Mouse (Mus musculus): ENCODE data around the gene Thsd7a. TPM values are rescaled to one million over a fixed set of nuclear protein-coding genes. Genes with fewer than 3 reads are reported as not detected.

Gene Thsd7a
- polyA plus RNA-seq, 1 experiment, result not detected

DNA sequence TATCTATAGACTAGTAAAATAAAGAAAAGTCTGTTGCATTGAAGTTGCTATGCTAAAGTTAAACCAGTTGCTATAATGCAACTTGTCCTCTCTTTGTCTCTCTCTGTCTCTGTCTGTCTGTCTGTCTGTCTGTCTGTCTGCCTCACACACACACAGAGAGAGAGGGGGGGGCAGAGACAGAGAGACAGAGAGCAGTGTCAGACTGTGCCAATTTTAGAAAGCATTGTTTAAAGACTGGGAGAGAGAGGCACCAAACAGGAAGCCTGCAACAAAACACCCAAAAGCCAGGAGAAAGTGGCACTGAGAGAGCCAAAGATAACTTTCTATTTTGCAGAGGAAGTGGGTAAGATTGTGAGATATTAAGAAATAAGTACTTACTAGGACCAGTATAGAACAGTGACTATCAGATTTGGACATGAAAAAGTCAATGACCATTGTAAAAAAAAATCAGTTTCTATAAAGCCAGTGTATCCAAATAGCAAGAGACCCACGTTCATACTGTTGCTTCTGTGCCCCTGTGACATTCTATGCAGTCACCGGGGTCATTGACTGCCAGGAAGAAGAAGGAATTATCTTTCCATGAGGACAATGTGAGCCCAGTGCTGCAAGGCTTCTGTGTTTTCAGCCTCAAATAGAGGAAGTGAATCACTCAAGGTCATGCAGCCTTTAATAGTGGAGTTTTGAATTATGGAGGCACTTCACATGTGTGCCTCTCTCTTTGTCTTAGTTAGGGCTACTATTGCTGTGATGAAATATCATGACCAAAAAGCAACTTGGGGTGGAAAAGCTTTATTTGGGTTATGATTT lies 355.4 kb downstream of the Thsd7a start:
- no peak for TF ChIP-seq GATA1 (IDR thresholded peaks at IDR 0.05; ENCODE audit: low read length)

- no peak for TF ChIP-seq GATA1 (IDR thresholded peaks at IDR 0.05; ENCODE audit: low read length)
These were observed 362.5 kb downstream of the Thsd7a start for GRCm38 (mm10) chr6:12386731-12387130.

DNA sequence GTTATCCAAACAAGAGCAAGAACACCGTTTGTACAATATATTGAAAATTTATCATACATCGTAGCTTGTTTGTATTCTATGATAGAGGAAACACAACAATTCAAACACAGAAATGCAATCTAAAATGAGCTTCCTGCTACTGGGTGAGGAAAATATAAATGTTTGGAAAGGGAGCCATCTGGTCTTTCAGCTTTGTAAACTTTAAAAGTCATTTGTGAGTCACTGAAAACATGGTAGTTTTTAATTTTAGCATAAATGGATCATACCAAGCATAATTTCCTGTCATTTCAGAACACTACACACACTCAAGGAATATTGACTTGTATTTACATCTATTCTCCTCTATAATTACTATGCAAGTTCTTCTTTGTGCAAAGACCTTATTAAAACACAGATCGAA lies 363.6 kb downstream of the Thsd7a start:
- no peak for TF ChIP-seq GATA1 (IDR thresholded peaks at IDR 0.05; ENCODE audit: low read length)

GRCm38 (mm10) chr6:12381136-12381778 lies 368.0 kb downstream of the Thsd7a start:
- TF ChIP-seq GATA1 (IDR thresholded peaks at IDR 0.05; ENCODE audit: low read length), result no peak

GRCm38 (mm10) chr6:12380717-12381116 lies 368.5 kb downstream of the Thsd7a start:
- no peak for TF ChIP-seq GATA1 (IDR thresholded peaks at IDR 0.05; ENCODE audit: low read length)

GRCm38 (mm10) chr6:12358737-12359136 lies 390.5 kb downstream of the Thsd7a start:
- TF ChIP-seq GATA1 (IDR thresholded peaks at IDR 0.05; ENCODE audit: low read length), result no peak

DNA sequence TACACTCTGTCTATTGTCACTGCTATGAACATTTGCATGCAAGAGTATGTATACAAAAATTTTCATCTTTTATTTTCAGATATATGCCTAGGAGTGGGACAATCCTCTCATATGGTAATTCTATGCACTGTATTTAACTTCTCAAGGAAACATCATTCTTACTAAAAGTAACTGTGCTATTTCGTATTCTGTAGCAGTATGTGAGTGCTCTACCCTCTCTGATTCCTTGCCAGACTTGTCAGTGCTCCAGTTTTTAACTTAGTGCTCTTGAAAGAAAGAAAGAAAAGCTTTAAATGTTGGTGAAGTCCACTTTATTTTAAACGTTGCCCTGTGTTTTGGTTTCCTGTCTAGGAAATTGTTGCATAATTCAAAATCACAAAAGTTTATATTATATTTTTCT lies 395.6 kb downstream of the Thsd7a start:
- TF ChIP-seq GATA1 (IDR thresholded peaks at IDR 0.05; ENCODE audit: low read length), result no peak

DNA sequence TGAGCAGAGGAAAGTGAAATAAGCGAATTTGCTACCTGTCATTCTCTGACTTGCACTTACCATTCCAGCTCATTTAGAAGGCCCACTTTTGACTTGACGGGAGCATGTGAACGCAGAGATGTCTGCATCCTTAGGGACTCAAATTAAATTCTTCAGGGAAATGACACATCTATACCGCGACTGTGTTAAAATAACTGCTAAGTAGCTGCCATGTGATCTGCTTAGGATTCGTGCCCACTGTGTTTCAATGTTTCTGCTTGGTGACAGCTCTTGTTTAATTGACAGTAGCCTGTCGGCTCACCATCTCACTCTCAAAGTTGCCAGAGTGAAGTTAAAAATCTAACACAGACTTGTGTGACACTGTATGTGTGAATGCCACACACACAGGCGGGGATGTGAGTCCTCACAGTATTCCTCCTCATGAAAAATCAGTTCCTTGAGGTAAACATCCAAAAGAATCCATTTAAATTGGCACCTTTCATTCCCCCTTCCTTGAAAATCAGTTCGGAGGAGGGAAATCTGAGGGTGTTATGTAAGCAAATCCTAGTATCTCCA lies 397.0 kb downstream of the Thsd7a start:
- TF ChIP-seq GATA1 (IDR thresholded peaks at IDR 0.05; ENCODE audit: low read length), result no peak

- TF ChIP-seq GATA1 (IDR thresholded peaks at IDR 0.05; ENCODE audit: low read length), result no peak
These were observed 398.5 kb downstream of the Thsd7a start for GRCm38 (mm10) chr6:12350753-12351152.

- TF ChIP-seq GATA1 (IDR thresholded peaks at IDR 0.05; ENCODE audit: low read length), result no peak
These were observed 400.0 kb downstream of the Thsd7a start for GRCm38 (mm10) chr6:12349105-12349759.

DNA sequence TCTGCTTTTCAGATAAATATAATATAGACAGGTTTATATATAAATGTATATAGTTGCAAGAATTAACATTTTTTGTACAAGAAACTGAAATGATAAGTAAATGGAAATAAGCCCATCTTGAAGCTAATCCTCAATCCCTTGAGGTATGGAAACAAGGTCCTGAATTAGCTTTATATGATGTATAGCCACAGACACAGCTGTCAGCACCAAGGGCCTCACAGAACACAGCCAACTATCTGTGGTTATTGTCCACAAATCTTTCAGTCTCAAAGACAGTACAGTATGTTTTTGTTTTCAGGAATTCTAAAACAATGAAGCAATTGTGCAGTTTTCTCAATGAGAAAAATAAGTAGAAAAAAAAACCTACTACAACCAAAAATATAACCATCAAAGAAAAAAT lies 400.5 kb downstream of the Thsd7a start:
- no peak for TF ChIP-seq GATA1 (IDR thresholded peaks at IDR 0.05; ENCODE audit: low read length)

GRCm38 (mm10) chr6:12336590-12337584 lies 412.3 kb downstream of the Thsd7a start:
- no peak for TF ChIP-seq GATA1 (IDR thresholded peaks at IDR 0.05; ENCODE audit: low read length)

- TF ChIP-seq GATA1 (IDR thresholded peaks at IDR 0.05; ENCODE audit: low read length), result no peak
These were observed 433.9 kb downstream of the Thsd7a start for GRCm38 (mm10) chr6:12315070-12315909.

DNA sequence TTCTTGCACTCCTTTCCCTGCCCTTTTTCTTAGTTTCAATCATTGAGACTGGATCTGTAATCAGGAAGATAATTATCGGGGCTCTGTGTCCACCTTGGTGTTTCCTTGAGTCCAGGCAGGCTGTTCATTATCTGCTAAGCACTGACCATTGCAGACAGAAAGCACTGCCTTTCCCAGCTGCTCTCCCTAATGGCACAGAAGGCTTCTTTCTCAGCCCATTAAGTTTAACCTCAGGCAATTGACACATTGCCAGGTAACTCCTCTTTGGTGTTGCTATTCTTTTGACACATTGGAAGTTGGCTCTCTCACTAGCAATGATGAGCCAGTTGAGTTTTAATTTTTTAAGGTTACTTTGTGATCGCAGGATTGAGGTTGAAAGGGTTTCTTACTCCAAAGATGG lies 441.7 kb downstream of the Thsd7a start:
- TF ChIP-seq GATA1 (IDR thresholded peaks at IDR 0.05; ENCODE audit: low read length), result no peak
